Mouse (Mus musculus) MN1 (cell line): ENCODE measurements at regions not wholly inside any gene's neighbourhood (a gene's known extent, or its start where the extent isn't known, plus 50 kb on each side); places are given as distances from the start of the nearest gene placed in this dataset.

Experiments used
- DNase-seq: peaks from one replicate; pipeline ENCODE4 v3.0.0-alpha.2; 2016; ENCODE audit warnings: low spot score

GRCm38 (mm10) chr8:34756916-34757315, 645.4 kb upstream of the Gm10131 start:
- no peak for DNase-seq

DNA sequence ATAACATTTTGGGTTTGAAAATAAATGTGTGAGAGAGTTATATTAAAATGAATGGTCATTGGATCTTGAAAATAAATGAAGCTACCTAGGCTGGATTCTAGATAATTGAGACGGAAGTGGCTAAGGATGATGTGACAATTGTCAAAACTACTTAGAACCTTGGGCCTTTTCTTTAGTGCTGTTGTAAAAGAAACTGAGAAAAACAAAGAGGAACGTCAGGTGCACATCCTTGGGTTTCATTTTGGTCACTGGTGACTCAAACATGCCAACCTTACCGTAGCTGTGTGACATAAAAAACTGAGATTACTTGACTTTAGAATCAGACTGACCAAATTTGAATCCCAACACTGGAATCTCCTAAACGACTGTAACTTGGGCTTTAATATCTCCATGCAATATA, 644.6 kb upstream of the Gm10131 start:
- no peak for DNase-seq

GRCm38 (mm10) chr8:34755480-34755879, 643.9 kb upstream of the Gm10131 start:
- DNase-seq = no peak

DNA sequence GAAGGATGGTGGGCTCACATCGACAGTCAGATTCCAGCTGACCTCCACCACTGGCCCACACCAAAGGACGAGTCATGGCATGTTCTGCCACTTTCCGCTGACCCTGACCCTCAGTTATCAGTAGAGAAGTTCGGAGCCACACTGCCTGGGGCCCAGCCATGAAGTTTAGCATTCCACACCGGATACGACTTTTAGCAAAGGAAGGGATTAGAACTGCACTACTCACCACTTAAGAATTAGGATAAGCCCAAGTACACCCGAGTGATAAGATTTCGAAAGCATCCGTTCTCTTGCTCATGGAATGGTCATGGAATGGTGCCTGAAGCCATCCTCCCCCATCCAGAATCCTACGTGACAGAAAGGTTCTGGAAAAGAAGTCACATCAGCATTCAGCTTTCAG, 641.5 kb upstream of the Gm10131 start:
- DNase-seq = no peak

DNA sequence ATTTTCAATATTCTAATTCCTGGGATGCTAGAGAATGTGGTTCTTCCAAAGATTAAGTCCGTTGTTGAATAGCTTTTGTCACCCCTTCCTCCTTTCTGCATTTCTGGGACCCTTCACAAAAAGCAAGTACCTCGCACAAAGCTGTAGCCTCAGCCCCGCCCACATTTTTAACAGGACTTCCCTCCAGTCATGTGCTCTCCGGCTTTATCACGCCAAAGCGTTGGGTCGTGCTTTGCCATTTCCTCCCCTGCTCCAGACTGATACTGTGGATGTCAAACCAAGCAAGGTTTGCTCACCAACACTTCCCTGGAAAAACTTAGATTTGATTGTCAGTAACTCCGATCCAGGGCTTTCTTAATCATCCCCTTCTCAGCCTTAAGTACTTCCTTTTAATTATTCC, 637.0 kb upstream of the Gm10131 start:
- DNase-seq = no peak

DNA sequence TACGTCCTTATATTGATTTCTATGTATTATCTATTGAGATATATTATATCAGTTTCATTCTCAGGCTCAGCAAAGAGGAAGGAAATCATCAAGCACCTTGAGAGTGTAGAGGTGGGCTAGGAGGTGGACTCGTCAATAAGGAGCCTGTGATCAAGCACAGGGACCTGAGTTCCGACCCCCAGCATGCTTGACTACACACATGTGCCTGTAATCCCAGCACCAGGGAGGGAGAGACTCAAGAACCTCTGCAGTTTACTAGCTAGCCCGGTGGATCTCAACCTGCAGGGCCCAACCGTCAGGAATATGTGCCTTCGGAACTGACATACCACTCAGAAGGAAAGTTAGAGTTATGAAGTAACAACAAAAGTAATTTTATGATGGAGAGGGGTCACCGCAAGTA, 634.2 kb upstream of the Gm10131 start:
- DNase-seq = no peak

GRCm38 (mm10) chr8:34744682-34745081, 633.1 kb upstream of the Gm10131 start:
- no peak for DNase-seq

GRCm38 (mm10) chr8:34744179-34744578, 632.6 kb upstream of the Gm10131 start:
- DNase-seq = no peak

DNA sequence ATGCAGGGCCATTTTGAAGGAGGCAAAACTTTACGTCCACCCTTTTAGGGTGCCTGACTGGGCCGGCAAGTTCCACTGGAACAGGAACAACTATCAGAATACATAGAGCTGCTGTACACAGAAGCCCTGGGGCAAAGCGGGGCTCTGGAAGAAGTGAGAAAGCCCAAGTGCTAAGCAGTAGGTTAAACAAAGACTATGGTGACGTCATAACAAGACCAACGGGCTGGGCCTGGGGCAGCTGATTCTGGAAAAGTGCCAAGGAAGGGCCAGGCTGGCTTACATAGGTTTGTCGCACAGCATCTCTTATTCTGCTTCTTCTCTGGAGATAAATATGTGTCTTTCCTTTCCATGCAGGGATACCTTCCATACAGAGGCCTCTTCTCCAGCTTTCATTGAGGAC, 631.6 kb upstream of the Gm10131 start:
- DNase-seq = peak; percentile 42

- no peak for DNase-seq
Observed at GRCm38 (mm10) chr8:34740836-34741235, 629.3 kb upstream of the Gm10131 start.

DNA sequence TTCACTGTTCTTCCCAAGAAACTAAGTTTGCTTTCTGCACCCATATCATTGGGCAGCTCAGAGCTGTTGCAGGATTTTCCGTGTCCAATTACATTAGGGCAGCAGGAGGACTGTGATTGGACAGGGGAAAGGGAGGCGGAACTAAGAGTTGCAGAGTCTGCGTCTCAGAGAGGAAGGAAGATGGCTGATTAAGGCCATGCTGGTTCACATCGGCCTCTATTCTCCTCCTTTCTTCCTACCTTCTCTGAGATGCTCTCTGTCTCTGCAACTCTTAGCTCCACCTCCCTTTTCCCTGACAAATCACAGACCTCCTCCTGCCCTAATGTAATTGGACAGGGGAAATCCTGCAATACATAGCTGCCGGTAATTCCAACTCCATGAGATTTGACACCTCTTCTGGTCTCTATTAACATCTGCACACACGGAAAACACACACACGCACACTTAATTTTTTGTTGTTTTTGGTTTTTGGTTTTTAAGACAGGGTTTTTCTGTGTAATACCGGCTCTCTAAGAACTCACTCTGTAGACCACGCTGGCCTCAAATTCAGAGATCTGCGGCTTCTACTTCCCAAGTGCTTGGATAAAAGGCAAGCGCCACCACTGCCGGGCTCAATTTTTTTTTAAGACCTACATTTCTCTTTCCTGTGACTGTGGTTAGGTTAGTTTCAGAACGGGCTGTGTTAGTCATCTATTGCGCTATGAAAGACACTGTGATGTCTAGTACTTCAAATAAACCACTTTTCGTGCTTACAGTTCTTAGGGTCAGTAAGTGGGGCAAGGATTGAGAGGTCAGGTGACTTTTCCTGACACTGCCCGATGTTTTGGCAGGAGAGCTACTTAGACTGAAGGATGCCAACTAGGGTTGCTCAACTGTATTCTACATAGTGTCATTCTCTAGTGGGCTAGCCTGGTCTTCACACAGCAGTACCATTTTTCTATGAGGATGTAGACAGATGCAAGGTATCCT, 628.6 kb upstream of the Gm10131 start:
- DNase-seq = no peak

- DNase-seq = no peak
Observed at GRCm38 (mm10) chr8:34736214-34736613, 624.7 kb upstream of the Gm10131 start.

- DNase-seq = no peak
Observed at GRCm38 (mm10) chr8:34735006-34735405, 623.5 kb upstream of the Gm10131 start.

GRCm38 (mm10) chr8:34732808-34733207, 621.3 kb upstream of the Gm10131 start:
- DNase-seq = no peak

DNA sequence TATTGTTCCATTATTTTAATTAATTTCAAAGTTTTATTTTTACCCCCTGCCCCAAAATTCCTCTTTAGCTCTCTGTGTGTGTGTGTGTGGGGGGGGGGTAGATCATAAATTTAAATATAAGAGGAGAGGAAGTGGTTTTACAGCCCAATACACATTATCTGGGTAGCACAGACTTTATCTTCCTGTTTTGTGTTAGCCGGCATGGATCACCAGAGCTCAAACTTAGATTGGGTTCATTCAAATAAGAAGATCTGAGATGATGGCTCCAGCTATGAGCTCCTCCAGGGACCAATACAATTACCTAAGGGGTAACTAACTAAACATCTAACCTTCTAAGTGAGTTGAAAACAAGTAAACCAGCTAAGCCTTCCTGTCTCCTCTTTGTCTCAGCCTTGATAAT, 620.8 kb upstream of the Gm10131 start:
- DNase-seq = no peak

- DNase-seq = no peak
Observed at GRCm38 (mm10) chr8:34731096-34731999, 619.8 kb upstream of the Gm10131 start.

DNA sequence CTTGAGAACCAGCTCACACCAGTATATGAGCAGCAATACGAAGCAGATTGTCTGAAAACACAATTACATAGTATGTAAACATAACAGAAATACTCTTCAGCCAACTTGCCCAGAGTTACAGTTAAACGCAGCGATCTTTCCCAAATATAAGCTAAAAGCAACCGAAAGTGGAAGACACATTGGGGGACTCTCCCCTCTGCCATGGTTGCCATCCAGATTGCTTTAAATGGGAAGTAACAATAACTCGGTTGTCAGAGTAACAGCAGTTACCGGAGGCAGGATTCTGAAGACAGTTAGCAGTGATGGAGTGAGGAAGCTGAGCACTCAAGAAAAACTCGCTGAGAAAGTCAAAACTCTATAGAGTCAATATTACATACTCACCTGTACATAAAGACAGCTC, 618.0 kb upstream of the Gm10131 start:
- DNase-seq = no peak

- DNase-seq = no peak
Observed at GRCm38 (mm10) chr8:34727699-34728098, 616.2 kb upstream of the Gm10131 start.

DNA sequence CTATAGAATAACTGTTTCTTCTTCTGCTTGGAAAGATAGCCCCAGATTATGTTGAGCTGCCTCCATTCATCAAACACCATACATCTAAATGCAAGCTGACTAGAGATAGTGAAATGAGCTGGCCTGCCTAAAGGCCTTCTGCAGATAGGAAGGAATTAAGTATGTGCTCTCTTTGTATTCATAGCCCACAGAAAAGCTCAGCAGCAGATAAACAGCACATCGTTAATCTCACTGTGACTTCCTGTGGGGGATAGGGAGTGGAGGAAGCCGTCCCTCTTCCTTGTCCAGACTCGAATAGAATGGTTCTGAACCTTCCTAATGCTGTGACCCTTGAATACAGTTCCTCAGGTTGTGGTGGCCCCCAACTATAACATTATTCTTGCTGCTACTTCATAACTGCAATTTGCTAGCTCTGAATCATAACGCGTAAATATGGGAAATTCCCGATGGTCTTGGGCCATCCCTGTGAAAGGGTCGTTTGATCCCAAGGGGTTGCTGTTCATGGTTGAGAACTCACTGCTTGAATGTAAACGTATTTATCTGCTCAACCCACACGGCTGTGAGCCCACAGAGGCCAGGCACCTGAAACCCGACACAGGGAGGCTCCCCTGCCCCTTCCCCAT, 614.7 kb upstream of the Gm10131 start:
- DNase-seq = no peak

DNA sequence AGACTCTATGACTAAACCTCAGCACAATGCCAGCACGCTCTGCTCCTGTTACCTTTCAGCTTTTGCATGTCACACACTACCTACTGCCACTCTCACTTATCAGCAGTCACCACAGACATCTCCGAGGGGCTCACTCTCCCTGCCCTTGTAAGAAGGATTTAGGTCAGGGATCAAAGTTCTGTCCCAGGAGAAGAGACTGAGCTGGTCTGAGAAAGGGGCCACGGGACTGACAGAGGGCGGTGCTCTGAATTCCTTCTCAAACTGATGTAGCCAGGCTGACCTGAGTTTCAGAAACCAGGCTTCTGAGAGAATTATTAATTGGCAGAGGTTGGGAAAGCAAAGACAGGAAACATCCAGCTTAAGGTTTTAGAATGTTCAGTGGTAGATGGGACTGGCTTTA, 614.0 kb upstream of the Gm10131 start:
- DNase-seq = no peak

DNA sequence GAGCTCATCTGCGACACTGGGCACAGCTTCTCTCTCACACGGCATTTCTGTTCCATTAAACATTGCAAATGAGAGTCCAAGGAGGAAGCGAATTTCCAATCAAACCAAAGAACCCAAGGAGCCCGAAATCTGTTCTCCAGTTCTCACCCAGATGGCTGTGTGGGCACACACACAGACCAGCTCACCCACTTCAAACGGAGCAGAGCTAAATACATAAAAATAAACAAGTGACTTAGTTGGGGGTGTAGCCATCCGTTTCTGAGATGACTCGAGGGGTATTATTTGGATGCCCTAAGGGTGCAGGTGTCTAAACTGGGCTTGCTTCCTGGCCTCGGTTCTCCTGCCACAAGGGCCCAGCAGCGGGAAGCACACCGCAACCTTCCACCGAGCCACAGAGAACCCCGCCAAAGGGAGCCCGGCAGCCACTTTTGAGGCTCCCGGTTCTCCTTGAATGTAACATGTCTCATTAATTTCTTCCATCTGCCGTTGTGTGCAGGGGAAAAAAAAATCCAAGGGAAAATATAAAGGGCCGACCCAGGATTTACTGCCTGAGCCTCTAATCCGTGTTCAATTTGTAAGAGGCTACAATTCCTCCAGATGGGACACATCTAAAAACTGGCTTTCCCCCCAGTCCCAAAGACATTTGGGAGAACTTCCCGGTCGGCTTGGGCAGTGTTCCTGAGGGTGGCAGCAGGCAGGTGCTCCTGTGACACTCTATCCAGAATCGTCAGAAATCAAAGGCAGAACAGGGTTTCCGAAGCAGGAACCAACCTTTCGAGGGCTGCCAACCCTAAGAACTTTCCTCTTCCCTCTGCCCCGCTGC, 598.6 kb upstream of the Gm10131 start:
- no peak for DNase-seq

DNA sequence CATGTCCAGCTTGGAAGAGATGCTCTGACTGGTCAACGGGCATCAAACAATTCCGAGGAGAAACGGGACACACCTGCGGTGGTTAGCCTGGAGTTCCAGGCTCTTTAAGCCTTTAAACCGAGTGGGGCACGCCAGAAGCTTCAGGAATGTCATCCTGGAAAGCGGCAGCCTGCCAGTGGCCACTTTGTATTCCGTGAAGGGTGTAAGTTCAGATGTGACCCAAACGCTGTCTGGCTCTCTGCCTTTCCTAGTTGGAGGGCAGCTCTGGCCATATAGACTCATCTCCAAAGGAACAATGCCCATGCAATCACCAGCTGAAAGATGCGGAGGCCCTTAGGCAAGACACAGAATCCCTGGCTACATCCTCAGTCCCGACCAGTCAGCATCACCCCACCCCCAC, 597.8 kb upstream of the Gm10131 start:
- no peak for DNase-seq
